Mouse (Mus musculus) spleen, postnatal 4 days (tissue): ENCODE data around the gene Pdss1.

Experiments
- DNase-seq, 2 experiments: peaks; one replicate each; pipeline ENCODE4 v3.0.0; 2022; ENCODE audit warnings: low spot score in 2 of 2

Gene Pdss1

GRCm38 (mm10) chr2:22961681-22962080 lies 66.4 kb downstream of the Pdss1 start:
- no peak for DNase-seq

GRCm38 (mm10) chr2:22962242-22962641 lies 66.9 kb downstream of the Pdss1 start:
- no peak for DNase-seq

- DNase-seq, result no peak
Observed at GRCm38 (mm10) chr2:22962970-22963369, 67.6 kb downstream of the Pdss1 start.

- DNase-seq, result no peak
Observed at GRCm38 (mm10) chr2:22977387-22977973, 82.2 kb downstream of the Pdss1 start.

- DNase-seq, result no peak
Observed at GRCm38 (mm10) chr2:22985973-22986657, 90.8 kb downstream of the Pdss1 start.
